Mouse (Mus musculus) liver, embryonic 15.5 days (tissue): ENCODE measurements at regions not wholly inside any gene's neighbourhood (a gene's known extent, or its start where the extent isn't known, plus 50 kb on each side); places are given as distances from the start of the nearest gene placed in this dataset.

Source experiments
- ATAC-seq: fragments of 200-750 bp; cut with Nextera tagmentation; 2 replicates; pipeline ENCODE4 v1.8.0; 2017; ENCODE audit warnings: moderate number of reproducible peaks, mild to moderate bottlenecking, moderate library complexity; ENCODE audit not compliant: insufficient read depth
- H3K27ac ChIP-seq: fragments of 300-500 bp; sonication (generic); replicated peaks from 2 replicates; pipeline ENCODE4 v1.5.1; 2015; ENCODE audit warnings: mild to moderate bottlenecking, inconsistent platforms
- H3K27me3 ChIP-seq: fragments of 300-500 bp; sonication (generic); 2 replicates; pipeline ENCODE4 v1.6.1; 2015; ENCODE audit warnings: mild to moderate bottlenecking, inconsistent platforms
- H3K36me3 ChIP-seq: fragments of 300-500 bp; sonication (generic); replicated peaks from 2 replicates; pipeline ENCODE4 v1.6.1; 2015; ENCODE audit warnings: moderate library complexity, mild to moderate bottlenecking, inconsistent platforms
- H3K4me1 ChIP-seq: fragments of 300-500 bp; sonication (generic); replicated peaks from 2 replicates; pipeline ENCODE4 v1.6.1; 2015; ENCODE audit warnings: inconsistent platforms
- H3K4me2 ChIP-seq: fragments of 300-500 bp; sonication (generic); 2 replicates; pipeline ENCODE4 v1.6.1; 2015; ENCODE audit warnings: moderate library complexity, mild to moderate bottlenecking, inconsistent platforms
- H3K4me3 ChIP-seq: fragments of 300-500 bp; sonication (generic); replicated peaks from 2 replicates; pipeline ENCODE4 v1.5.1; 2015; ENCODE audit warnings: mild to moderate bottlenecking, inconsistent platforms
- H3K9ac ChIP-seq: fragments of 300-500 bp; sonication (generic); 2 replicates; pipeline ENCODE4 v1.6.1; 2015; ENCODE audit warnings: moderate library complexity, mild to moderate bottlenecking, inconsistent platforms
- H3K9me3 ChIP-seq: fragments of 300-500 bp; sonication (generic); replicated peaks from 2 replicates; pipeline ENCODE4 v1.6.1; 2016; ENCODE audit warnings: inconsistent platforms
- WGBS: fragments of 180-500 bp; shearing (Covaris S2); methylation state at CpG from one replicate; pipeline ENCODE4 v1.1.7; 2015; ENCODE audit warnings: mixed read lengths; ENCODE audit not compliant: insufficient replicate concordance; 5-methylcytosine and 5-hydroxymethylcytosine counted together

GRCm38 (mm10) chr5:119598166-119598565, 72.3 kb upstream of the Tbx3 start:
- ATAC-seq: no peak
- Histone ChIP-seq H3K4me1 (no peaks in the 10 kb centered on the region), H3K4me2 (no peak overlapping the region), H3K27me3 (no peaks in the 10 kb centered on the region), H3K4me3 (no peak overlapping the region), H3K9ac (no peak overlapping the region), H3K9me3 (no peaks in the 10 kb centered on the region), H3K27ac (no peak overlapping the region), H3K36me3 (no peaks in the 10 kb centered on the region)
- WGBS: 62% methylated on average over 10 of the region's 10 CpGs

- no peak for ATAC-seq
- H3K4me1 ChIP-seq: no peaks in the 10 kb centered on the region
- no peak overlapping the region for H3K27ac ChIP-seq
- no peaks in the 10 kb centered on the region for H3K9me3 ChIP-seq
- no peaks in the 10 kb centered on the region for H3K27me3 ChIP-seq
- H3K36me3 ChIP-seq: no peaks in the 10 kb centered on the region
- H3K9ac ChIP-seq: no peak overlapping the region
- 78% methylated on average over 5 of the region's 5 CpGs for WGBS
- H3K4me2 ChIP-seq: no peak overlapping the region
- H3K4me3 ChIP-seq: no peak overlapping the region
These were observed 69.1 kb upstream of the Tbx3 start for GRCm38 (mm10) chr5:119601390-119601789.

GRCm38 (mm10) chr5:119602001-119602400, 68.5 kb upstream of the Tbx3 start:
- Histone ChIP-seq H3K9me3 (no peaks in the 10 kb centered on the region), H3K27ac (no peak overlapping the region), H3K36me3 (no peaks in the 10 kb centered on the region), H3K9ac (no peak overlapping the region), H3K4me1 (no peaks in the 10 kb centered on the region), H3K4me3 (no peak overlapping the region), H3K4me2 (no peak overlapping the region), H3K27me3 (no peaks in the 10 kb centered on the region)
- ATAC-seq: no peak
- 67% methylated on average over 16 of the region's 16 CpGs for WGBS

- H3K9me3 ChIP-seq: no peaks in the 10 kb centered on the region
- no peaks in the 10 kb centered on the region for H3K4me1 ChIP-seq
- no peak overlapping the region for H3K9ac ChIP-seq
- H3K27me3 ChIP-seq: no peaks in the 10 kb centered on the region
- H3K4me3 ChIP-seq: no peak overlapping the region
- H3K4me2 ChIP-seq: no peak overlapping the region
- 63% methylated on average over 7 of the region's 7 CpGs for WGBS
- no peak overlapping the region for H3K27ac ChIP-seq
- no peak for ATAC-seq
- no peaks in the 10 kb centered on the region for H3K36me3 ChIP-seq
These were observed 65.0 kb upstream of the Tbx3 start for GRCm38 (mm10) chr5:119605444-119605843.

GRCm38 (mm10) chr5:119613413-119613812, 57.1 kb upstream of the Tbx3 start:
- Histone ChIP-seq H3K4me1 (no peaks in the 10 kb centered on the region), H3K27me3 (no peaks in the 10 kb centered on the region), H3K36me3 (no peaks in the 10 kb centered on the region), H3K27ac (no peak overlapping the region), H3K9ac (no peak overlapping the region), H3K4me2 (no peak overlapping the region), H3K4me3 (no peak overlapping the region), H3K9me3 (no peaks in the 10 kb centered on the region)
- WGBS: 40% methylated on average over 6 of the region's 6 CpGs
- ATAC-seq: no peak

GRCm38 (mm10) chr5:119613981-119614770, 56.3 kb upstream of the Tbx3 start:
- no peaks in the 10 kb centered on the region for H3K36me3 ChIP-seq
- ATAC-seq: no peak
- H3K9me3 ChIP-seq: no peaks in the 10 kb centered on the region
- 61% methylated on average over 10 of the region's 10 CpGs for WGBS
- H3K4me2 ChIP-seq: no peak overlapping the region
- H3K27ac ChIP-seq: no peak overlapping the region
- no peak overlapping the region for H3K4me3 ChIP-seq
- H3K27me3 ChIP-seq: no peaks in the 10 kb centered on the region
- H3K4me1 ChIP-seq: no peaks in the 10 kb centered on the region
- H3K9ac ChIP-seq: no peak overlapping the region

GRCm38 (mm10) chr5:119615681-119616080, 54.8 kb upstream of the Tbx3 start:
- Histone ChIP-seq H3K9me3 (no peaks in the 10 kb centered on the region), H3K27me3 (no peaks in the 10 kb centered on the region), H3K4me1 (no peaks in the 10 kb centered on the region), H3K36me3 (no peaks in the 10 kb centered on the region), H3K4me2 (no peak overlapping the region), H3K9ac (no peak overlapping the region), H3K27ac (no peak overlapping the region), H3K4me3 (no peak overlapping the region)
- WGBS: 32% methylated on average over 5 of the region's 5 CpGs
- ATAC-seq: no peak

- ATAC-seq: no peak
- 70% methylated on average over 2 of the region's 2 CpGs for whole genome bisulfite sequencing
- no peaks in the 10 kb centered on the region for H3K27me3 ChIP-seq
- H3K4me2 ChIP-seq: no peak overlapping the region
- H3K27ac ChIP-seq: no peak overlapping the region
- H3K4me3 ChIP-seq: no peak overlapping the region
- H3K4me1 ChIP-seq: no peaks in the 10 kb centered on the region
- H3K36me3 ChIP-seq: no peaks in the 10 kb centered on the region
- H3K9ac ChIP-seq: no peak overlapping the region
- H3K9me3 ChIP-seq: no peaks in the 10 kb centered on the region
These were observed 52.6 kb upstream of the Tbx3 start for GRCm38 (mm10) chr5:119617856-119618255.

- H3K4me1 ChIP-seq: no peaks in the 10 kb centered on the region
- no peak overlapping the region for H3K9ac ChIP-seq
- no peak overlapping the region for H3K4me3 ChIP-seq
- no peak overlapping the region for H3K4me2 ChIP-seq
- WGBS: 33% methylated on average over 8 of the region's 8 CpGs
- no peak for ATAC-seq
- no peak overlapping the region for H3K27ac ChIP-seq
- no peaks in the 10 kb centered on the region for H3K36me3 ChIP-seq
- H3K27me3 ChIP-seq: peaks cover 4% of the 10 kb centered on the region; the same call in 1 of the 2 replicates
- H3K9me3 ChIP-seq: no peaks in the 10 kb centered on the region
These were observed 50.6 kb upstream of the Tbx3 start for GRCm38 (mm10) chr5:119619906-119620305.
